Comparison of ENCODE assay signal across 27 mouse cellular contexts in the genomic region with DNA sequence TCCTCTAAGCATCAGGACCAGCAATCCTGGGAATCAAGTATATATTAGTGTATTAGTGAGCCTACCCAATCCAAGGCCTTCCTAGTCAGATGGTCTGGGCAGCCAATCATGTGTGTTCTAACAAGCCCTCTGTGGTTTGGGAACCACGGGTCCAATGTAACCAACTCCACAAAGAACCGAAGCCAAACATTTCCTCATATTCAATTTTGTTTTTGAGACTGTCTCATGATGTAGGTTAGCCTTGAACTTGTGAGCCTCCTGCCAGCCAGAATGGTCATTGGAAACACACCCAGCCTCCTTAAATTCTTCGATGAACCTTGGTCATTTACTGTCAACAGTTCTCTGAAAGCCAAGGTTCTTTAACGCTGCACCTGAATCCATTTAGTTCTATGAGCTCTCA.
DNase-seq lines count a peak whose midpoint lies in the region; ATAC-seq and TF ChIP-seq lines count a peak whose summit lies in the region.
"Had no signal": no experiment of that assay in that cellular context is flagged by ENCODE, and none has a peak within 500 bp of the region (broad histone marks: within the 10 kb centered on the region; RNA-seq: fewer than 3 reads in every experiment).

No protein-coding gene starts in this region.

- intact Hi-C loops in gastrocnemius, adult 2 months (cut with DNase I) = no loop called here

- no peak for TF ChIP-seq CTCF in gastrocnemius, adult 2 months (IDR thresholded peaks at IDR 0.05)
- TF ChIP-seq CTCF in layer of hippocampus, adult 2 months (conservative IDR thresholded peaks at IDR 0.05) = no peak
- no peak for TF ChIP-seq CTCF in hindbrain, postnatal 0 days (IDR thresholded peaks at IDR 0.05; ENCODE audit: low read depth)

- peak overlapping the region; percentile 20; the same call in 1 of the 2 replicates for H3K27ac ChIP-seq in gastrocnemius, adult 2 months
- peak overlapping the region; percentile 69; the same call in 1 of the 2 replicates for H3K27ac ChIP-seq in layer of hippocampus, adult 2 months
- H3K27ac ChIP-seq in hindbrain, postnatal 0 days = no peak overlapping the region
- H3K27ac ChIP-seq: embryonic facial prominence, embryonic 13.5 days; embryonic facial prominence, embryonic 15.5 days; forebrain, embryonic 10.5 days; forebrain, embryonic 12.5 days had no signal

- ATAC-seq in hindbrain, postnatal 0 days = no peak
- ATAC-seq: activated CD4-positive, CD25-positive, alpha-beta regulatory T cell, adult 4 months; forebrain, embryonic 14.5 days; forebrain, embryonic 16.5 days; Patski had no signal

- H3K27me3 ChIP-seq in hindbrain, postnatal 0 days (ENCODE audit: insufficient read depth, low read length) = no peaks in the 10 kb centered on the region
- H3K27me3 ChIP-seq: CH12.LX, Patski had no signal

- WGBS in hindbrain, postnatal 0 days = 83% methylated on average over 4 of the region's 4 CpGs

- H3K4me1 ChIP-seq in hindbrain, postnatal 0 days (ENCODE audit: insufficient read depth, low read length) = no peaks in the 10 kb centered on the region
- H3K4me1 ChIP-seq: embryonic facial prominence, embryonic 13.5 days; embryonic facial prominence, embryonic 15.5 days had no signal

- peak; percentile 5 for DNase-seq in gastrocnemius, adult 2 months
- no peak for DNase-seq in gastrocnemius, postnatal 25 days
- DNase-seq in layer of hippocampus, adult 2 months (ENCODE audit: low spot score in 2 of 2) = peak in 1 of 2 experiments; percentile 8
- DNase-seq in layer of hippocampus, postnatal 25 days (ENCODE audit: extremely low spot score in 1 of 2, low spot score in 1 of 2) = no peak
- DNase-seq in 416B (ENCODE audit: low read depth) = peak; percentile 56
- peak; percentile 59 for DNase-seq in naive thymus-derived CD4-positive, alpha-beta T cell, adult 2 months (ENCODE audit: low read depth)
- no peak for DNase-seq in cerebellum, postnatal 10 days
- no peak for DNase-seq in hindbrain, postnatal 0 days (ENCODE audit: low spot score)
- DNase-seq: adrenal gland, adult 8-10 months; adrenal gland, postnatal 14 days; cerebellum, adult 11-12 months; cerebellum, adult 2 months; cerebellum, adult 9-10 months; cerebellum, postnatal 14 days; cerebellum, postnatal 36 days; embryo, embryonic 11 days had no signal

- no peak overlapping the region for H3K4me2 ChIP-seq in hindbrain, postnatal 0 days (ENCODE audit: low read depth, low read length)
- H3K4me2 ChIP-seq: embryonic facial prominence, embryonic 13.5 days; embryonic facial prominence, embryonic 15.5 days; forebrain, embryonic 12.5 days had no signal

- H3K36me3 ChIP-seq in hindbrain, postnatal 0 days (ENCODE audit: insufficient read depth, low read length) = no peaks in the 10 kb centered on the region
- H3K36me3 ChIP-seq: embryonic facial prominence, embryonic 13.5 days; embryonic facial prominence, embryonic 15.5 days; forebrain, embryonic 10.5 days; forebrain, embryonic 12.5 days; G1E had no signal

- no peak overlapping the region for H3K9ac ChIP-seq in hindbrain, postnatal 0 days (replicated peaks; ENCODE audit: low read length)
- H3K9ac ChIP-seq: embryonic facial prominence, embryonic 13.5 days; embryonic facial prominence, embryonic 15.5 days; forebrain, embryonic 12.5 days had no signal

- H3K9me3 ChIP-seq in hindbrain, postnatal 0 days (ENCODE audit: low read length) = no peaks in the 10 kb centered on the region
- H3K9me3 ChIP-seq: embryonic facial prominence, embryonic 13.5 days; embryonic facial prominence, embryonic 15.5 days; forebrain, embryonic 10.5 days; forebrain, embryonic 12.5 days had no signal

- H3K4me3 ChIP-seq in gastrocnemius, adult 2 months = no peak overlapping the region
- H3K4me3 ChIP-seq in layer of hippocampus, adult 2 months = no peak overlapping the region; the same call in 1 of the 2 replicates
- no peak overlapping the region for H3K4me3 ChIP-seq in hindbrain, postnatal 0 days (ENCODE audit: low read length)
- H3K4me3 ChIP-seq: embryonic facial prominence, embryonic 13.5 days; embryonic facial prominence, embryonic 15.5 days; erythroblast, embryonic 14.5 days; forebrain, embryonic 10.5 days; forebrain, embryonic 12.5 days had no signal

Comparison
In these comparisons a context has a peak if more than half of its experiments do, and no peak if none do; other contexts are left out.
1. DNase-seq: peak in gastrocnemius, adult 2 months (single experiment), 416B (single experiment) and naive thymus-derived CD4-positive, alpha-beta T cell, adult 2 months (single experiment); none in gastrocnemius, postnatal 25 days (single experiment), layer of hippocampus, postnatal 25 days (0 of 2), cerebellum, postnatal 10 days (0 of 2) and hindbrain, postnatal 0 days (single experiment).